Mouse (Mus musculus) bone marrow, adult 2 months (tissue): ENCODE measurements at regions not wholly inside any gene's neighbourhood (a gene's known extent, or its start where the extent isn't known, plus 50 kb on each side); places are given as distances from the start of the nearest gene placed in this dataset.

Experiments
- CTCF ChIP-seq: fragments of 200-500 bp; IDR thresholded peaks from 2 replicates; pipeline ENCODE4 v1.5.1; 2011; ENCODE audit warnings: low read length, control low read depth; ENCODE audit not compliant: control insufficient read depth, insufficient read depth
- POLR2A ChIP-seq: fragments of 200-500 bp; IDR thresholded peaks from 2 replicates; pipeline ENCODE4 v1.6.1; 2011; ENCODE audit warnings: low read depth, mild to moderate bottlenecking, control low read depth, low read length, borderline replicate concordance; ENCODE audit not compliant: control insufficient read depth

DNA sequence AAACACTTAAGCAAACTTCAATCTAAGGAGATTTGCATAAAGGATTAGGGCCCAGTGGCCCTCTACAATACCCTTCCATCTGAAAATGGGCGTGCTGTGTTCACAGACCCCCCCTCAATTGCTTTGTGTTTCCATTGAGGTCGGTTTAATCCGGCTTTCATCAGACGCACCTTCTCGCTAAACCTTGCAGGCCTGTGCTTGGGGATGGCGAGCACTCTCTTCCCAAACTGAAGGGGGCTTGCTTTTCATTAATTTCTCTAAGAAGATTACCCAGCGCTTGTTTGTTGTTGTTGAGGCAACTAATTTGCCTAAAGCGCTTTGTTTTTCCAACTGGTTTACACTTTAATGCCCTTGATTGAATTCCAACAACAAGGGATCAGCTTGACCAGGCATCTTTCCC, 268.8 kb upstream of the Irx3 start:
- TF ChIP-seq POLR2A (no peak), CTCF (no peak)
